Mouse (Mus musculus) hindbrain, embryonic 13.5 days (tissue): ENCODE measurements at regions not wholly inside any gene's neighbourhood (a gene's known extent, or its start where the extent isn't known, plus 50 kb on each side); places are given as distances from the start of the nearest gene placed in this dataset.

Experiments
- ATAC-seq: fragments of 200-750 bp; cut with Nextera tagmentation; 2 replicates; pipeline ENCODE4 v1.8.0; 2017; ENCODE audit warnings: moderate TSS enrichment; ENCODE audit not compliant: low FRiP score
- H3K27ac ChIP-seq: fragments of 300-500 bp; sonication (generic); 2 replicates; pipeline ENCODE4 v1.5.1; 2015; ENCODE audit warnings: inconsistent platforms, mild to moderate bottlenecking, moderate library complexity
- H3K27me3 ChIP-seq: fragments of 300-500 bp; sonication (generic); 2 replicates; pipeline ENCODE4 v1.6.1; 2015; ENCODE audit warnings: mild to moderate bottlenecking, inconsistent platforms
- H3K36me3 ChIP-seq: fragments of 300-500 bp; sonication (generic); 2 replicates; pipeline ENCODE4 v1.6.1; 2015; ENCODE audit warnings: mild to moderate bottlenecking, inconsistent platforms
- H3K4me1 ChIP-seq: fragments of 300-500 bp; sonication (generic); replicated peaks from 2 replicates; pipeline ENCODE4 v1.6.1; 2015; ENCODE audit warnings: inconsistent platforms
- H3K4me2 ChIP-seq: fragments of 300-500 bp; sonication (generic); 2 replicates; pipeline ENCODE4 v1.6.1; 2015; ENCODE audit warnings: inconsistent platforms, mild to moderate bottlenecking, moderate library complexity
- H3K4me3 ChIP-seq: fragments of 300-500 bp; sonication (generic); 2 replicates; pipeline ENCODE4 v1.5.1; 2015; ENCODE audit warnings: mild to moderate bottlenecking, inconsistent platforms
- H3K9ac ChIP-seq: fragments of 300-500 bp; sonication (generic); 2 replicates; pipeline ENCODE4 v1.6.1; 2015; ENCODE audit warnings: mild to moderate bottlenecking, inconsistent platforms
- H3K9me3 ChIP-seq: fragments of 300-500 bp; sonication (generic); 2 replicates; pipeline ENCODE4 v1.6.1; 2016; ENCODE audit warnings: inconsistent platforms
- WGBS: fragments of 180-500 bp; shearing (Covaris S2); methylation state at CpG from one replicate; pipeline ENCODE4 v1.1.7; 2015; 5-methylcytosine and 5-hydroxymethylcytosine counted together

- 94% methylated on average over 8 of the region's 8 CpGs for WGBS
- Histone ChIP-seq H3K27me3 (no peaks in the 10 kb centered on the region), H3K4me1 (no peaks in the 10 kb centered on the region), H3K36me3 (no peaks in the 10 kb centered on the region), H3K4me3 (no peak overlapping the region), H3K27ac (no peak overlapping the region), H3K9ac (no peak overlapping the region), H3K9me3 (no peaks in the 10 kb centered on the region), H3K4me2 (no peak overlapping the region)
- ATAC-seq = no peak
These were observed 143.2 kb upstream of the Tent5a start for GRCm38 (mm10) chr9:85470264-85470821.

- no peaks in the 10 kb centered on the region for H3K4me1 ChIP-seq
- no peak for ATAC-seq
- no peaks in the 10 kb centered on the region for H3K36me3 ChIP-seq
- H3K9ac ChIP-seq = no peak overlapping the region
- no peaks in the 10 kb centered on the region for H3K27me3 ChIP-seq
- no peak overlapping the region for H3K4me2 ChIP-seq
- H3K27ac ChIP-seq = no peak overlapping the region
- no peak overlapping the region for H3K4me3 ChIP-seq
- 86% methylated on average over 3 of the region's 3 CpGs for WGBS
- no peaks in the 10 kb centered on the region for H3K9me3 ChIP-seq
These were observed 142.1 kb upstream of the Tent5a start for GRCm38 (mm10) chr9:85469288-85469687.

GRCm38 (mm10) chr9:85466671-85467070, 139.5 kb upstream of the Tent5a start:
- no peak overlapping the region for H3K27ac ChIP-seq
- ATAC-seq = no peak
- H3K9ac ChIP-seq = no peak overlapping the region
- H3K4me1 ChIP-seq = no peaks in the 10 kb centered on the region
- H3K4me3 ChIP-seq = no peak overlapping the region
- H3K4me2 ChIP-seq = no peak overlapping the region
- H3K27me3 ChIP-seq = no peaks in the 10 kb centered on the region
- no peaks in the 10 kb centered on the region for H3K9me3 ChIP-seq
- 84% methylated on average over 5 of the region's 5 CpGs for WGBS
- no peaks in the 10 kb centered on the region for H3K36me3 ChIP-seq

- ATAC-seq = no peak
- WGBS = 90% methylated on average over 3 of the region's 3 CpGs
- H3K4me2 ChIP-seq = no peak overlapping the region
These were observed 132.1 kb upstream of the Tent5a start for GRCm38 (mm10) chr9:85459062-85459805.

GRCm38 (mm10) chr9:85458356-85458755, 131.2 kb upstream of the Tent5a start:
- H3K4me3 ChIP-seq = no peak overlapping the region
- H3K36me3 ChIP-seq = no peaks in the 10 kb centered on the region
- no peaks in the 10 kb centered on the region for H3K27me3 ChIP-seq
- H3K4me1 ChIP-seq = no peaks in the 10 kb centered on the region
- no peaks in the 10 kb centered on the region for H3K9me3 ChIP-seq
- H3K9ac ChIP-seq = no peak overlapping the region
- H3K27ac ChIP-seq = no peak overlapping the region
- no peak for ATAC-seq
- WGBS = 72% methylated on average over 2 of the region's 2 CpGs
- no peak overlapping the region for H3K4me2 ChIP-seq

More at GRCm38 (mm10) chr9:85459062-85459805, 132.1 kb upstream of the Tent5a start:
- Histone ChIP-seq H3K27me3 (no peaks in the 10 kb centered on the region), H3K36me3 (no peaks in the 10 kb centered on the region), H3K9me3 (no peaks in the 10 kb centered on the region), H3K9ac (no peak overlapping the region), H3K4me1 (no peaks in the 10 kb centered on the region), H3K27ac (no peak overlapping the region), H3K4me3 (no peak overlapping the region)

GRCm38 (mm10) chr9:85457400-85457799, 130.3 kb upstream of the Tent5a start:
- no peaks in the 10 kb centered on the region for H3K9me3 ChIP-seq
- no peak for ATAC-seq
- no peak overlapping the region for H3K4me2 ChIP-seq
- 79% methylated on average over 5 of the region's 5 CpGs for WGBS
- no peaks in the 10 kb centered on the region for H3K4me1 ChIP-seq
- no peak overlapping the region for H3K27ac ChIP-seq
- H3K4me3 ChIP-seq = no peak overlapping the region
- no peaks in the 10 kb centered on the region for H3K36me3 ChIP-seq
- H3K9ac ChIP-seq = no peak overlapping the region
- H3K27me3 ChIP-seq = no peaks in the 10 kb centered on the region

GRCm38 (mm10) chr9:85455382-85455781, 128.2 kb upstream of the Tent5a start:
- no peak for ATAC-seq
- no peaks in the 10 kb centered on the region for H3K9me3 ChIP-seq
- 92% methylated on average over 4 of the region's 4 CpGs for WGBS
- no peak overlapping the region for H3K27ac ChIP-seq
- no peaks in the 10 kb centered on the region for H3K27me3 ChIP-seq
- H3K4me2 ChIP-seq = no peak overlapping the region
- no peaks in the 10 kb centered on the region for H3K4me1 ChIP-seq
- H3K9ac ChIP-seq = no peak overlapping the region
- H3K36me3 ChIP-seq = no peaks in the 10 kb centered on the region
- no peak overlapping the region for H3K4me3 ChIP-seq

- H3K4me1 ChIP-seq = no peaks in the 10 kb centered on the region
- H3K27ac ChIP-seq = no peak overlapping the region
- WGBS = 86% methylated on average over 8 of the region's 8 CpGs
- no peaks in the 10 kb centered on the region for H3K9me3 ChIP-seq
- no peak overlapping the region for H3K4me2 ChIP-seq
- no peaks in the 10 kb centered on the region for H3K27me3 ChIP-seq
- H3K9ac ChIP-seq = no peak overlapping the region
- no peak for ATAC-seq
- no peak overlapping the region for H3K4me3 ChIP-seq
- no peaks in the 10 kb centered on the region for H3K36me3 ChIP-seq
These were observed 125.2 kb upstream of the Tent5a start for GRCm38 (mm10) chr9:85452196-85452857.

GRCm38 (mm10) chr9:85451349-85451748, 124.2 kb upstream of the Tent5a start:
- no peaks in the 10 kb centered on the region for H3K27me3 ChIP-seq
- 90% methylated on average over 5 of the region's 5 CpGs for WGBS
- H3K9me3 ChIP-seq = no peaks in the 10 kb centered on the region
- no peak overlapping the region for H3K27ac ChIP-seq
- H3K4me1 ChIP-seq = no peaks in the 10 kb centered on the region
- no peak overlapping the region for H3K4me2 ChIP-seq
- no peak overlapping the region for H3K9ac ChIP-seq
- no peaks in the 10 kb centered on the region for H3K36me3 ChIP-seq
- no peak for ATAC-seq
- no peak overlapping the region for H3K4me3 ChIP-seq

- Histone ChIP-seq H3K36me3 (no peaks in the 10 kb centered on the region), H3K27ac (no peak overlapping the region), H3K9me3 (no peaks in the 10 kb centered on the region), H3K9ac (no peak overlapping the region), H3K4me3 (no peak overlapping the region), H3K4me2 (no peak overlapping the region), H3K4me1 (no peaks in the 10 kb centered on the region), H3K27me3 (no peaks in the 10 kb centered on the region)
- no peak for ATAC-seq
These were observed 123.7 kb upstream of the Tent5a start for GRCm38 (mm10) chr9:85450877-85451276.

GRCm38 (mm10) chr9:85449493-85449892, 122.3 kb upstream of the Tent5a start:
- Histone ChIP-seq H3K4me3 (no peak overlapping the region), H3K9me3 (no peaks in the 10 kb centered on the region), H3K4me2 (no peak overlapping the region), H3K27me3 (no peaks in the 10 kb centered on the region), H3K9ac (no peak overlapping the region), H3K36me3 (no peaks in the 10 kb centered on the region), H3K4me1 (no peaks in the 10 kb centered on the region), H3K27ac (no peak overlapping the region)
- 79% methylated on average over 2 of the region's 2 CpGs for WGBS
- no peak for ATAC-seq

GRCm38 (mm10) chr9:85442761-85443505, 115.8 kb upstream of the Tent5a start:
- Histone ChIP-seq H3K4me1 (peaks cover 3% of the 10 kb centered on the region; the same call in 1 of the 2 replicates), H3K27ac (no peak overlapping the region), H3K36me3 (no peaks in the 10 kb centered on the region), H3K4me3 (no peak overlapping the region), H3K4me2 (no peak overlapping the region), H3K9ac (no peak overlapping the region), H3K9me3 (no peaks in the 10 kb centered on the region), H3K27me3 (no peaks in the 10 kb centered on the region)
- WGBS = 63% methylated on average over 4 of the region's 4 CpGs
- ATAC-seq = no peak
